Mouse (Mus musculus) spleen, adult 2 months (tissue): ENCODE measurements around the gene Gm11020.
"Not testable (repeated sequence)": the region's sequence is repeated elsewhere in the genome, so short reads cannot be mapped to it uniquely, and the experiment has no call there.

Source experiments
- CTCF ChIP-seq: fragments of 200-500 bp; IDR thresholded peaks from 2 replicates; pipeline ENCODE4 v1.5.1; 2011; ENCODE audit warnings: mild to moderate bottlenecking, inconsistent platforms; ENCODE audit not compliant: insufficient read depth, insufficient read length, insufficient replicate concordance; ENCODE audit errors: extremely low read depth
- POLR2A ChIP-seq: fragments of 200-500 bp; IDR thresholded peaks from 2 replicates; pipeline ENCODE4 v1.6.1; 2011; ENCODE audit warnings: low read depth, low read length, inconsistent platforms

GRCm38 (mm10) chr8:104308341-104308740 lies 13.0 kb upstream of the Gm11020 start:
- not testable (repeated sequence) for TF ChIP-seq CTCF, POLR2A
